Mouse (Mus musculus): ENCODE results near the gene Paxbp1. TPM values are rescaled to one million over a fixed set of nuclear protein-coding genes. Genes with fewer than 3 reads are reported as not detected.

The Paxbp1 gene
- polyA plus RNA-seq, 1 experiment from 2014 or later = 104 TPM

DNA sequence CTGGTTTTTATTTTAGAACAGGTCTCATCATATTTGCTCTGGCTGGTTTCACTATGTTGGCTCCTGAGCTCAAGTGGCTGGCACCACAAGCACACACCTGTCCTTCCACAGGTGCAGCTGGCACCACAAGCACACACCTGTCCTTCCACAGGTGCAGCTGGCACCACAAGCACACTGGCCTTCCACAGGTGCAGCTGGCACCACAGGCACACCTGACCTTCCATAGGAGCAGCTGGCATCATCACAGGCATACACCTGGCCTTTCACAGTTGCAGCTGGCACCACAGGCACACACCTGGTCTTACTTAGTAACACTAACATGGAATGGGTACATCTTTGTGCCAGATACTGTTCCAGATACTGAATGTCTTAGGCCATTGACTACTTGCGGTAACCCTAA lies 22.8 kb upstream of the Paxbp1 start:
- Histone ChIP-seq H3K27me3 (peaks cover 14% of the 10 kb centered on the region), H3K36me3 (no peaks in the 10 kb centered on the region), H3K9me3 (replicated peaks) (no peaks in the 10 kb centered on the region), H3K4me1 (peaks cover 8% of the 10 kb centered on the region), H3K9ac (no peak overlapping the region), H3K4me2 (replicated peaks) (no peak overlapping the region), H3K4me3 (no peak overlapping the region), H3K27ac (no peak overlapping the region)
- no peak for ATAC-seq (ENCODE audit: low FRiP score)
- WGBS = 100% methylated on average over 1 of the region's 1 CpGs

DNA sequence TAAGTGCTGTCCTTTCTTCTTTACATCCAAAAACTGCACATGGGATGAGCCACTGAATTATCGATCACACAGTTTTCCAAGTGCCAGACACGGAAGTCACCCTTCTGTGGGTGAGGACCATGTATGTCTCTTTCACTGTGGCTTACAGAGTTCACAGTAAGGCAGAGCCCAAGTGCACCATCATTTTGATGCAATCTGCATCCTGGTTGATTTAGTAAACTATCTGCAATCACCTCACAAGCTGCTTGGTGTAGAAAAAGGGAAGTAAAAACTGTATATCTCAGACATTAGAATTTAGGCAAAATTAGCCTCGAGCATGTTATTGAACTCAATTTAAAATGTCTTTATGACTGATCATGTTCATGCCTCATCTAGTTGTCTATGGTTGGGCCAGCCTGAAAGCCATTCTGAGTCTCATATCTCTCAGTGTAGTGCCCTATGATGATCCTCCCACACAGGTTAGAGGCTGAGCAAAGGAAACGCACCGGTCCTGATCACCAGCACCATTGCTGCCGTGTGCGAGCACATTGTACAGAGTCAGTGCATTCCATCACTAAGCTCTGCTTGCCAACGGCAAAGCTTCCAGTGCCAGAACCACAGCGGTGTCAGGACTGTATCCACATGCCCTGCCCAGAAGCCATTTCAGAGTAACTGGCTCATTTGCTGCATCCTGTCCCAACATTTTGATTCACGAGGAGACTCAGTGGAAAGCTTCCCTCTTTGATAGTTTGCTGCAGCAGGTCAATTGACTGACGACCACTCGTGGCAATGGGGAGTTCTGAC lies 20.4 kb upstream of the Paxbp1 start:
- ATAC-seq (ENCODE audit: low FRiP score) = no peak
- Histone ChIP-seq H3K4me1 (peaks cover 8% of the 10 kb centered on the region), H3K9me3 (replicated peaks) (no peaks in the 10 kb centered on the region), H3K27ac (no peak overlapping the region), H3K4me2 (replicated peaks) (no peak overlapping the region), H3K9ac (no peak overlapping the region), H3K27me3 (peaks cover 4% of the 10 kb centered on the region; the same call in 1 of the 2 replicates), H3K36me3 (no peaks in the 10 kb centered on the region), H3K4me3 (no peak overlapping the region)
- WGBS = 88% methylated on average over 12 of the region's 12 CpGs

DNA sequence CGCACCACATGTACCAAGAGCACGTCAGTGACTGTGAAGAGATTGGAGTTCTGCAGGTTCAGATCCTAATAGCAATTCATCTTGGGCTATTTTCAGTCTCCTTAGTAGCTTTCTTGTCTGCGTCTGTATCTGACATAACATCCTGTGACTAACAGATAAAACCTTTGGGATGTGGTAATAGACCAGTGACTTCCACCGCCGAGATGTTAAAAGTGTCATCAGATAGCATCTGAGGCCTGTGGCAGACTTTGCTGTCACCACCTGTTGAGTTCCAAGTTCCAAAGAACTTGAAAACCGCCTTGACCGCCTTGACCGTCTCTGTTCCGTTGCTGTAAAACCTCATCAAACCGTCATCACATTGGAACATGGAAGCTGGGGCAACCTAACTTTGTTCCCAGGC lies 19.4 kb upstream of the Paxbp1 start:
- H3K4me3 ChIP-seq = no peak overlapping the region
- no peak overlapping the region for H3K9ac ChIP-seq
- H3K27ac ChIP-seq = no peak overlapping the region
- peaks cover 2% of the 10 kb centered on the region for H3K4me1 ChIP-seq
- H3K9me3 ChIP-seq (replicated peaks) = no peaks in the 10 kb centered on the region
- ATAC-seq (ENCODE audit: low FRiP score) = no peak
- peaks cover 4% of the 10 kb centered on the region; the same call in 1 of the 2 replicates for H3K27me3 ChIP-seq
- 92% methylated on average over 10 of the region's 10 CpGs for WGBS
- H3K36me3 ChIP-seq = no peaks in the 10 kb centered on the region
- no peak overlapping the region for H3K4me2 ChIP-seq (replicated peaks)

DNA sequence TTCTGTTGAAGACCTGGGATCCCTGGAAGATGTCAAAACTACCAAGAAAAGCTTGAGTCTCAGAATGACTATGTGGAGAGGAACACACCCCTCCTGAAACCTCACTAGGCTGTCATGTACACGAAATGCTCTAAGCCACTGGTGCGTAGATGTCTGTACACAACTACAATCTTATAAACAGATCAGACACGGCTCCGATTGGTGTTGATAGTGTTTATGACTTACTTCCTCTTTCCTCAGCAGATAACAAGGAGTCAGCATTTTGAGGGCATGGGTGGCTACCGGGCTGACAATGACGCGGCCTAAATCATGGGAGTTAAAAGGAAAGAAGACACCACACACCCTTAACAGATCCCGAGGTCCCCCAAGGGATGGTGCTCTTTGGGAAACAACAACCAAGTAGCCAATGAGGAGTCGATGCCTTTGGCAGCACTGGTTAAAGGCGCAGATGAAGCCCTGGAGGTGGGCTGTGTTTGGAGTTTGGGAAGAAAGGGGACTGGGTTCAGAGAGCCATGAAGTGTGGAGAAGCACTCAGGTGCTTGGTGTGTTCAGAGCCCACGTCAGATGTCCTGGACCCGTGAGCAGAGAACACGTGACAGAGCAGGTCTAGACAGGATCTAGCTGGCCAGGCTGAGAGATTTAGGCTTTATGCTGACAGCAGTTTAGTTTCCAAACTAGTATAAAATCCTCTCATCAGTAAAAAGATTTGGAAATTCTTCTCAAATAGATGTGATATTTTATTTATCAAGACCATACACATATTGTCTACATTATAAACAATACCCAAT lies 17.4 kb upstream of the Paxbp1 start:
- 85% methylated on average over 13 of the region's 13 CpGs for WGBS
- H3K4me2 ChIP-seq (replicated peaks) = no peak overlapping the region
- no peaks in the 10 kb centered on the region for H3K4me1 ChIP-seq
- no peaks in the 10 kb centered on the region for H3K36me3 ChIP-seq
- H3K27ac ChIP-seq = no peak overlapping the region
- H3K4me3 ChIP-seq = no peak overlapping the region
- no peak overlapping the region for H3K9ac ChIP-seq
- H3K9me3 ChIP-seq (replicated peaks) = no peaks in the 10 kb centered on the region
- H3K27me3 ChIP-seq = 0 out of 2 replicates have a peak, but pooled peaks cover 10% of the 10 kb centered on the region
- ATAC-seq (ENCODE audit: low FRiP score) = no peak

DNA sequence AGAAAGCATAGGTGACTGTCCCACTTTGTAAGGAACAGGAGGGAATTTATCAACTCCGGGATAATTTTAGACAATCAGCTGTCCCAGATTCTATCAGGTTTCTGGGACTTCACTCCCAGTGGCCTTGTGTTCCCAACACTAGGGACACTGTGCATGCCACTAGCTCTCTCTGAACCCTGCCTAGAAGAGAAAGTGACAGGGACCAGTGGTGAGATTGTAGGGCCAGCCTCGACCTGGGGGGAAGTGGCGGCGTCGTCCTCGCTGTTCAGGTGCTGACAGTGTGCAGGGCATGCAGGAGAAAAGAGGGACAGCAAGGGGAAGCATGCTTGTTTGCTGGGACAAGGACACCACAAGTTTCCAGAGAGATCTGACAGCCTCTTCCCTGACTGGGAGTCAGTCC lies 13.4 kb upstream of the Paxbp1 start:
- H3K4me1 ChIP-seq = no peaks in the 10 kb centered on the region
- no peak overlapping the region for H3K4me3 ChIP-seq
- ATAC-seq (ENCODE audit: low FRiP score) = no peak
- H3K9ac ChIP-seq = no peak overlapping the region
- WGBS = 82% methylated on average over 6 of the region's 6 CpGs
- H3K27ac ChIP-seq = no peak overlapping the region
- no peaks in the 10 kb centered on the region for H3K9me3 ChIP-seq (replicated peaks)
- H3K27me3 ChIP-seq = 0 out of 2 replicates have a peak, but pooled peaks cover 8% of the 10 kb centered on the region
- H3K4me2 ChIP-seq (replicated peaks) = no peak overlapping the region
- H3K36me3 ChIP-seq = no peaks in the 10 kb centered on the region

DNA sequence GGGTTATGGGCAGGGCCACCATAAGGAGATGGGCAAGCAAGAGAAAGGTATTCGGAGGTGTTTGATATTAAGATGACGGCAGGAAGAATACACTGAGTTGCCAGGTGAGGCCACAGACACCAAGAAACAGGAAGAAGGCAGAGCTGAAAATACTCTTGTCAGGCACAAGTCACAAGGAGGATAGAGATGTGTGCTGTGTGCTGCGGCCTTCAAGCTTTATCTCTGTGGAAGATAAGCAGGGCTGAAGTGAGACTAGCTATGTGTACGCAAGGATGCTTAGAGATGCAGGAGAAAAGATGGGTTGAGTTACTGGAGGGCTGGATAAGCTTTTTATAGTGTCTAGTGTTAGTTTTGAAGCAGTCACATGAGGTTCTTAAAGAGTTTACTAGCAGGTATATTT lies 12.9 kb upstream of the Paxbp1 start:
- no peak for ATAC-seq (ENCODE audit: low FRiP score)
- 89% methylated on average over 4 of the region's 4 CpGs for WGBS
- Histone ChIP-seq H3K27ac (no peak overlapping the region), H3K9ac (no peak overlapping the region), H3K9me3 (replicated peaks) (no peaks in the 10 kb centered on the region), H3K27me3 (0 out of 2 replicates have a peak, but pooled peaks cover 8% of the 10 kb centered on the region), H3K4me1 (no peaks in the 10 kb centered on the region), H3K36me3 (no peaks in the 10 kb centered on the region), H3K4me3 (no peak overlapping the region), H3K4me2 (replicated peaks) (no peak overlapping the region)

DNA sequence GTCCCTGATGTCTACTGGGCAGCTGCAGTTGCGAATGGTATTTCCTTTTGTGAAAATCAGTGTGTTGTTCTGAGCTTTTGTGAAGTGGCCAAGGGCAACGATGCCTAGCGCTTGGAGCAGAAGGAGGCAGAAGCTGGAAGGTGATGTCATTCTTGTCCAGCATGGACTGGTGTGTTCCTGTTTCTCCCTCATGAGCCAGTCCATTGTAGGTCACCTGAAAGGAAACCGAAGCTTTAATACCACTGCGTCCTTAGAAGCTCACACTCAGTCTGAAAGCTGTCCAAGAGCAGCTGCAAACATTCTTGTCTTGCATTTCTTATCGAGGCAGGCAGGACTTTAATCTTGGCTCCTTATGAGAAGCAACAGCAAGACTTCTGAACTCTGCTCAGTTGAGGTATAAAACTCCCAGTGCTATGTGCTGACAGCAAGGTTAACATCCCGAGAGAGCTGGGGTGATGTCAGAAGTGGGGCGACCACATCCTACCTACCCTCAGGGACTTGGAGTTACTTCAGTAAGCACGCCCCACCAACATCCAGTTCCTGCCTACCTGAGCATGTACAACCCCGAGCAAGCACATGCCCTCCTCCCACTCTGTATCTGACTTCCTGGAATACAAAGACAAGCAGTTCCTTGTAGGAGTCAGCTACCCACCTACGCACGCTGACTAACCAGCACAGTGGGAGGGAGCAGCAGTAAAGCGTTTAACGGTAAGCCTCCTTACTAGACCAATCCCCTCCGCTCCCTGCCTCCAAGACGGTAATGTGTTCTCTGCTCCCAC lies 11.9 kb upstream of the Paxbp1 start:
- H3K4me3 ChIP-seq = no peak overlapping the region
- H3K27ac ChIP-seq = no peak overlapping the region
- WGBS = 64% methylated on average over 16 of the region's 16 CpGs

DNA sequence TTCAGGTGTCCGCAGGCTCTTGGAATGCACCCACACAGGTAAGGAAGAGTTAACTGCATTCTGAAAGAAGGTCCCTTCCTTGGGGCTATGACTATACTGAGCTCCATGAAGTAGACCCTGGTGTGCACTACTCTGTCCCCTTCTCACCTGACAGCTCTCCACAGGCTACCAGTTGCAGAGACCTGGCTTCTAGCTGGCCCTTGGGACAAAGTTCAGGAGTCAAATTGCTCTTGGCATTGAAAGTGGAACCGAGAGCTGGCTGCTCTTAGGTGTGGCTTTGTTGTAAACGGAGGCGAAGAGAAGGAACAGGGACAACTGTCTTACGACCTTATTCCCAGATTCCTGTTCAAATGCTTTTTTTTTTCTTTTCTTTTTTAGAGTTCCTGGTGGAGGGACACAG lies 10.8 kb upstream of the Paxbp1 start:
- no peak overlapping the region for H3K4me2 ChIP-seq (replicated peaks)
- peaks cover 11% of the 10 kb centered on the region; the same call in 1 of the 2 replicates for H3K27me3 ChIP-seq
- no peak overlapping the region for H3K9ac ChIP-seq
- H3K9me3 ChIP-seq (replicated peaks) = no peaks in the 10 kb centered on the region
- H3K36me3 ChIP-seq = no peaks in the 10 kb centered on the region
- H3K4me1 ChIP-seq = no peaks in the 10 kb centered on the region
- WGBS = 81% methylated on average over 5 of the region's 5 CpGs
- no peak for ATAC-seq (ENCODE audit: low FRiP score)
- H3K4me3 ChIP-seq = no peak overlapping the region
- H3K27ac ChIP-seq = no peak overlapping the region

More for the DNA sequence above, 11.9 kb upstream of the Paxbp1 start:
- no peak overlapping the region for H3K4me2 ChIP-seq (replicated peaks)
- ATAC-seq (ENCODE audit: low FRiP score) = no peak
- no peaks in the 10 kb centered on the region for H3K4me1 ChIP-seq
- H3K27me3 ChIP-seq = peaks cover 11% of the 10 kb centered on the region; the same call in 1 of the 2 replicates
- H3K9ac ChIP-seq = no peak overlapping the region
- H3K36me3 ChIP-seq = no peaks in the 10 kb centered on the region
- no peaks in the 10 kb centered on the region for H3K9me3 ChIP-seq (replicated peaks)

DNA sequence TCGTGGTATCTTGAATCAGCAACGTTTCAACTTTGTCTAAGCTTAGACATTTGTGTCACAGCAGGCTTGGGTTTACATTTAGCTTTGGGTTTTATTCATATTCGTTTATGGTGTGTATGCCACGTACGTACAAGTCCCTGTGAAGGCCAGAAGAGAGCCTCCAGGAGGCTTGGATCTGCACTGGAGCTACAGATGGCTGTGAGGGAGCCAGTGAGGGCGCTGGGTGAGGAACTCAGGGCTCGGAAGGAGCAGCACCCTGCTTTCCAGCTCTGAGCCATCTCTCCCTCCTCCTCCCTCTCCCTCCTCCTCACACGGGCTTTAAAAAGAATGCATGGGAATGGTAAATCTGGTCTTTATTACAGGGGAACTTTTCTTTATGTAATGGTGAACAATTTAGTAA lies 9.3 kb upstream of the Paxbp1 start:
- Histone ChIP-seq H3K9ac (no peak overlapping the region), H3K4me2 (replicated peaks) (no peak overlapping the region), H3K9me3 (replicated peaks) (no peaks in the 10 kb centered on the region), H3K4me1 (no peaks in the 10 kb centered on the region), H3K4me3 (no peak overlapping the region), H3K27me3 (peaks cover 15% of the 10 kb centered on the region; the same call in 1 of the 2 replicates), H3K36me3 (no peaks in the 10 kb centered on the region), H3K27ac (no peak overlapping the region)
- ATAC-seq (ENCODE audit: low FRiP score) = no peak
- 56% methylated on average over 8 of the region's 8 CpGs for WGBS

DNA sequence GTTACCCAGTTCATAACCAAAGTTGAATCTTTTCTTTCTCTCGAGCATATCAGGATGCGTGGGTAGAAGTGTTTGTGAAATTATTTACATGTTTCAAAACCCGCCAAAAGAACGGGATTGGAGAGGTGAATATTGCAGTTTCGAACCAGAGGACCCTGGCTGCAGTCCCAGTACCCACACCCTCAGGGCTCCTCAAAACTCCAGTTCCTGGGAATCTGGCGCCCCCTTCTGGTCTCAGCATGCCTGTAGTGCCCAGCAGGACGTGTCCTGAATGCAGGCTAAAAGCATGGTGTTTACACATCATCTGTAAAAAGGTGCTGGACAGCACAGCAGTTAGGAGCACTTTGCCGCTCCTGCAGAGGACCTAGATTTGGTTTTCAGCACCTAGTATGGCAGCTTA lies 1.2 kb upstream of the Paxbp1 start:
- Histone ChIP-seq H3K36me3 (0 out of 2 replicates have a peak, but pooled peaks cover 6% of the 10 kb centered on the region), H3K27ac (no peak overlapping the region), H3K9ac (no peak overlapping the region), H3K4me2 (replicated peaks) (peak overlapping the region; percentile 75; the same call in 1 of the 2 replicates), H3K9me3 (replicated peaks) (no peaks in the 10 kb centered on the region), H3K27me3 (0 out of 2 replicates have a peak, but pooled peaks cover 5% of the 10 kb centered on the region), H3K4me1 (peaks cover 20% of the 10 kb centered on the region), H3K4me3 (no peak overlapping the region)
- no peak for ATAC-seq (ENCODE audit: low FRiP score)
- WGBS = 59% methylated on average over 8 of the region's 8 CpGs

DNA sequence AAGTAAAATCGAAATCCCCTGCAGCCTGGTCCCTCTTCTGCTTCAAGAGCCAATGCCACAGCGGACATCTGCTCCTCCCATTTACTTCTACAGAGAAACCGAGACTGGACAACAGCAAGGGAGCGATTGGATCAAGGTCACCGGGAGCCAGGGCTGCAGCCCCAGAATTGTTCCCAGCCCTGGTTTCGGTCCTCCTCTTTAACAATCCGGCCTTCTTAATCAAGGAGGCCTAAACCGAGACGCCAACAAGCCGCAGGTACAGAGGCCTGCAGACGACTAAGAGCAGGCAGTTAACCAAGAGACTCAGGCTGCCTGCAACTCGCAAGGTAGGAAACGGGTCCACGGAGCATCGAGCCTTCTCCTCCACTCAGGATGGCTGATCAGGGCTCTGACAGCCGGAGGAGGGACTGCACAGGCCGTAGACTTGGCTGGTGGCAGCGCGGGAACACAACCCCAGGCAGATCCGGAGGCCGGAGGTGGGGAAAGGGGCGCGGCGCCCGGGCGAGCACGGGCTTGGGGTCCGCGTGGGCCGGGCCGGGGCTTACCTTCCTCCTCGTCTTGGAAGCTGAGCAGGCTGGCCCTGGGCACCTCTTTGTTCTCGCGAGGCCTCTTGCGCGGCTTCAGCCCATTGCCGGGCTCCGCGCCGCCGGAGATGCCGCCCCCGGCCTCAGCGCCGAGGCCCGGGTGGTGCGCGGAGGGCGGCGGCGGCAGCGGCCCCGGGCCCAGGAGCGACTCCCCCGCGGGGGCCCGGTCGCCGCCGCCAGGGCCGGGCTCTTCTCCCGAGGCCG lies 688 bp downstream of the Paxbp1 start:
- Histone ChIP-seq H3K27ac (peak overlapping the region; percentile 98), H3K9ac (peak overlapping the region; percentile 96), H3K9me3 (replicated peaks) (no peaks in the 10 kb centered on the region), H3K4me2 (replicated peaks) (peak overlapping the region; percentile 75), H3K27me3 (no peaks in the 10 kb centered on the region), H3K4me1 (peaks cover 20% of the 10 kb centered on the region), H3K4me3 (peak overlapping the region; percentile 98), H3K36me3 (peaks cover 13% of the 10 kb centered on the region; the same call in 1 of the 2 replicates)
- under 1% methylated on average over 60 of the region's 63 CpGs for WGBS
- peak; percentile 75 for ATAC-seq (ENCODE audit: low FRiP score)

All from hindbrain, embryonic 12.5 days (tissue).